Mouse (Mus musculus) spleen, adult 2 months (tissue): ENCODE data around the gene Nr4a3. TPM values are rescaled to one million over a fixed set of nuclear protein-coding genes. Genes with fewer than 3 reads are reported as not detected.

Experiments
- DNase-seq, 2 experiments: peaks; one replicate each; pipeline versions ENCODE4 v3.0.0 to v3.0.0-alpha.2; 2012 to 2021; ENCODE audit warnings: low spot score in 2 of 2, low read depth in 1 of 2
- H3K27ac ChIP-seq: fragments of 200-500 bp; 2 replicates; pipeline ENCODE4 v1.5.1; 2012; ENCODE audit warnings: low read length, inconsistent platforms; ENCODE audit not compliant: insufficient read depth
- H3K27me3 ChIP-seq: fragments of 200-500 bp; 2 replicates; pipeline ENCODE4 v1.6.1; 2012; ENCODE audit warnings: mild to moderate bottlenecking, moderate library complexity, low read length, inconsistent platforms; ENCODE audit not compliant: control insufficient read depth, insufficient read depth
- H3K36me3 ChIP-seq: fragments of 200-500 bp; 2 replicates; pipeline ENCODE4 v1.6.1; 2012; ENCODE audit warnings: mild to moderate bottlenecking, low read length, inconsistent platforms; ENCODE audit not compliant: control insufficient read depth, insufficient read depth
- H3K4me1 ChIP-seq: fragments of 200-500 bp; 2 replicates; pipeline ENCODE4 v1.6.1; 2011; ENCODE audit warnings: inconsistent platforms; ENCODE audit not compliant: control insufficient read depth, insufficient read depth, insufficient read length
- H3K4me3 ChIP-seq: fragments of 200-500 bp; 2 replicates; pipeline ENCODE4 v1.5.1; 2011; ENCODE audit warnings: mild to moderate bottlenecking, inconsistent platforms; ENCODE audit not compliant: insufficient read depth, insufficient read length; ENCODE audit errors: extremely low read depth
- CTCF ChIP-seq: fragments of 200-500 bp; IDR thresholded peaks from 2 replicates; pipeline ENCODE4 v1.5.1; 2011; ENCODE audit warnings: mild to moderate bottlenecking, inconsistent platforms; ENCODE audit not compliant: insufficient read depth, insufficient read length, insufficient replicate concordance; ENCODE audit errors: extremely low read depth
- POLR2A ChIP-seq: fragments of 200-500 bp; IDR thresholded peaks from 2 replicates; pipeline ENCODE4 v1.6.1; 2011; ENCODE audit warnings: low read depth, low read length, inconsistent platforms
- WGBS: fragments of 180-500 bp; shearing (Covaris S2); methylation state at CpG from one replicate; pipeline ENCODE4 v1.1.7; 2018; 5-methylcytosine and 5-hydroxymethylcytosine counted together
- polyA plus RNA-seq: library from polyadenylated mRNA; depleted of rRNA; stranded (reverse); fragments of >200 nt; gene quantifications from 2 replicates; pipeline ENCODE4 v1.2.3, GENCODE M21; 2012

The Nr4a3 gene
- polyA plus RNA-seq, 1 experiment: 7.0 TPM

- Histone ChIP-seq H3K4me1 (peaks cover 12% of the 10 kb centered on the region; the same call in 1 of the 2 replicates), H3K4me3 (no peak overlapping the region), H3K27ac (no peak overlapping the region), H3K36me3 (no peaks in the 10 kb centered on the region), H3K27me3 (no peaks in the 10 kb centered on the region)
- DNase-seq: no peak
- no peak for TF ChIP-seq CTCF
- TF ChIP-seq POLR2A: no peak
- WGBS: 86% methylated on average over 8 of the region's 8 CpGs
These were observed 34.5 kb downstream of the Nr4a3 start for GRCm38 (mm10) chr4:48079285-48080039.

GRCm38 (mm10) chr4:48083452-48083851, 38.5 kb downstream of the Nr4a3 start:
- 91% methylated on average over 4 of the region's 4 CpGs for WGBS
- DNase-seq: no peak
- no peak overlapping the region for H3K27ac ChIP-seq
- H3K27me3 ChIP-seq: no peaks in the 10 kb centered on the region
- TF ChIP-seq POLR2A: no peak
- no peak for TF ChIP-seq CTCF
- no peak overlapping the region for H3K4me3 ChIP-seq
- no peaks in the 10 kb centered on the region for H3K36me3 ChIP-seq
- H3K4me1 ChIP-seq: no peaks in the 10 kb centered on the region

- DNase-seq: no peak
- Histone ChIP-seq H3K27ac (no peak overlapping the region), H3K4me3 (no peak overlapping the region), H3K4me1 (no peaks in the 10 kb centered on the region), H3K36me3 (no peaks in the 10 kb centered on the region), H3K27me3 (no peaks in the 10 kb centered on the region)
- 75% methylated on average over 6 of the region's 6 CpGs for WGBS
- TF ChIP-seq POLR2A (no peak), CTCF (no peak)
These were observed 41.7 kb downstream of the Nr4a3 start for GRCm38 (mm10) chr4:48086609-48087008.

GRCm38 (mm10) chr4:48087497-48087896, 42.5 kb downstream of the Nr4a3 start:
- no peak for DNase-seq
- Histone ChIP-seq H3K4me1 (no peaks in the 10 kb centered on the region), H3K27me3 (no peaks in the 10 kb centered on the region), H3K36me3 (no peaks in the 10 kb centered on the region), H3K27ac (no peak overlapping the region), H3K4me3 (no peak overlapping the region)
- WGBS: 79% methylated on average over 6 of the region's 6 CpGs
- TF ChIP-seq CTCF (no peak), POLR2A (no peak)

GRCm38 (mm10) chr4:48093221-48093620, 48.3 kb downstream of the Nr4a3 start:
- WGBS: 96% methylated on average over 3 of the region's 3 CpGs
- no peaks in the 10 kb centered on the region for H3K27me3 ChIP-seq
- DNase-seq: no peak
- TF ChIP-seq CTCF (no peak), POLR2A (no peak)
- no peaks in the 10 kb centered on the region; the same call in 1 of the 2 replicates for H3K4me1 ChIP-seq
- no peak overlapping the region for H3K27ac ChIP-seq
- H3K4me3 ChIP-seq: no peak overlapping the region
- H3K36me3 ChIP-seq: no peaks in the 10 kb centered on the region

- Histone ChIP-seq H3K27ac (no peak overlapping the region), H3K4me3 (no peak overlapping the region), H3K4me1 (no peaks in the 10 kb centered on the region; the same call in 1 of the 2 replicates), H3K27me3 (no peaks in the 10 kb centered on the region), H3K36me3 (no peaks in the 10 kb centered on the region)
- DNase-seq: no peak
- TF ChIP-seq POLR2A (no peak), CTCF (no peak)
- 65% methylated on average over 8 of the region's 8 CpGs for WGBS
These were observed 55.3 kb downstream of the Nr4a3 start for GRCm38 (mm10) chr4:48100217-48100616.

GRCm38 (mm10) chr4:48101981-48102380, 57.0 kb downstream of the Nr4a3 start:
- no peaks in the 10 kb centered on the region for H3K27me3 ChIP-seq
- no peak for DNase-seq
- WGBS: 82% methylated on average over 2 of the region's 2 CpGs

More at GRCm38 (mm10) chr4:48101981-48102380, 57.0 kb downstream of the Nr4a3 start:
- Histone ChIP-seq H3K4me3 (no peak overlapping the region), H3K4me1 (no peaks in the 10 kb centered on the region; the same call in 1 of the 2 replicates), H3K27ac (no peak overlapping the region), H3K36me3 (no peaks in the 10 kb centered on the region)
- TF ChIP-seq CTCF (no peak), POLR2A (no peak)
